Mouse (Mus musculus) forebrain, postnatal 0 days (tissue): ENCODE data around the gene Mapkapk2. TPM values are rescaled to one million over a fixed set of nuclear protein-coding genes. Genes with fewer than 3 reads are reported as not detected.

Experiments
- ATAC-seq: fragments of 200-750 bp; cut with Nextera tagmentation; 2 replicates; pipeline ENCODE4 v1.8.0; 2017; ENCODE audit warnings: mild to moderate bottlenecking, moderate library complexity
- DNase-seq: peaks from one replicate; pipeline ENCODE4 v3.0.0-alpha.2; 2015
- H3K27ac ChIP-seq: fragments of 300-500 bp; sonication (generic); 2 replicates; pipeline ENCODE4 v1.5.1; 2014; ENCODE audit warnings: low read depth, mild to moderate bottlenecking, antibody characterized with exemption, low read length, moderate library complexity, mixed read lengths
- H3K27me3 ChIP-seq: fragments of 300-500 bp; sonication (generic); 2 replicates; pipeline ENCODE4 v1.6.1; 2014; ENCODE audit warnings: mild to moderate bottlenecking, low read length, mixed read lengths; ENCODE audit not compliant: insufficient read depth
- H3K36me3 ChIP-seq: fragments of 300-500 bp; sonication (generic); 2 replicates; pipeline ENCODE4 v1.6.1; 2014; ENCODE audit warnings: mild to moderate bottlenecking, moderate library complexity; ENCODE audit not compliant: insufficient read depth
- H3K4me1 ChIP-seq: fragments of 300-500 bp; sonication (generic); 2 replicates; pipeline ENCODE4 v1.6.1; 2014; ENCODE audit warnings: antibody characterized with exemption; ENCODE audit not compliant: insufficient read depth
- H3K4me2 ChIP-seq: fragments of 300-500 bp; sonication (generic); 2 replicates; pipeline ENCODE4 v1.6.1; 2014; ENCODE audit warnings: low read depth, mild to moderate bottlenecking, moderate library complexity
- H3K4me3 ChIP-seq: fragments of 300-500 bp; sonication (generic); 2 replicates; pipeline ENCODE4 v1.5.1; 2014; ENCODE audit warnings: low read depth, low read length, mixed read lengths
- H3K9ac ChIP-seq: fragments of 300-500 bp; sonication (generic); 2 replicates; pipeline ENCODE4 v1.6.1; 2014; ENCODE audit warnings: mild to moderate bottlenecking
- H3K9me3 ChIP-seq: fragments of 300-500 bp; sonication (generic); 2 replicates; pipeline ENCODE4 v1.6.1; 2016; ENCODE audit warnings: low read length
- CTCF ChIP-seq: sonication (generic); IDR thresholded peaks from 2 replicates; pipeline ENCODE4 v1.5.1; 2016; ENCODE audit warnings: antibody characterized with exemption, control low read depth, low read depth
- WGBS: fragments of 180-500 bp; shearing (Covaris S2); extraction: QIAGEN DNeasy Blood & Tissue Kit; methylation state at CpG from one replicate; pipeline ENCODE4 v1.1.7; 2014; 5-methylcytosine and 5-hydroxymethylcytosine counted together
- polyA plus RNA-seq: library from polyadenylated mRNA; unstranded; fragments of >200 nt; fragmentation: Nextera tagmentation; extraction: Ambion mirVana; gene quantifications from 2 replicates; pipeline ENCODE4 v1.2.1, GENCODE M21; 2015
- total RNA-seq: library from RNA; depleted of rRNA; stranded (reverse); fragments of >200 nt; gene quantifications from 2 replicates; pipeline ENCODE4 v1.2.3, GENCODE M21; 2014; rRNA removed

Gene Mapkapk2
- total and polyA plus RNA-seq, 2 experiments from 2014 or later: 18.3 to 57.3 TPM

- ATAC-seq (no peak), DNase-seq (no peak)
- no peaks in the 10 kb centered on the region for H3K36me3 ChIP-seq
- H3K4me2 ChIP-seq: no peak overlapping the region
- no peaks in the 10 kb centered on the region for H3K4me1 ChIP-seq
- H3K27ac ChIP-seq: no peak overlapping the region
- 61% methylated on average over 8 of the region's 8 CpGs for WGBS
- H3K9ac ChIP-seq: no peak overlapping the region
- TF ChIP-seq CTCF: no peak
- no peaks in the 10 kb centered on the region for H3K9me3 ChIP-seq
- no peak overlapping the region for H3K4me3 ChIP-seq
- H3K27me3 ChIP-seq: no peaks in the 10 kb centered on the region
Measured at GRCm38 (mm10) chr1:131012494-131012893, 85.1 kb downstream of the Mapkapk2 start.

DNA sequence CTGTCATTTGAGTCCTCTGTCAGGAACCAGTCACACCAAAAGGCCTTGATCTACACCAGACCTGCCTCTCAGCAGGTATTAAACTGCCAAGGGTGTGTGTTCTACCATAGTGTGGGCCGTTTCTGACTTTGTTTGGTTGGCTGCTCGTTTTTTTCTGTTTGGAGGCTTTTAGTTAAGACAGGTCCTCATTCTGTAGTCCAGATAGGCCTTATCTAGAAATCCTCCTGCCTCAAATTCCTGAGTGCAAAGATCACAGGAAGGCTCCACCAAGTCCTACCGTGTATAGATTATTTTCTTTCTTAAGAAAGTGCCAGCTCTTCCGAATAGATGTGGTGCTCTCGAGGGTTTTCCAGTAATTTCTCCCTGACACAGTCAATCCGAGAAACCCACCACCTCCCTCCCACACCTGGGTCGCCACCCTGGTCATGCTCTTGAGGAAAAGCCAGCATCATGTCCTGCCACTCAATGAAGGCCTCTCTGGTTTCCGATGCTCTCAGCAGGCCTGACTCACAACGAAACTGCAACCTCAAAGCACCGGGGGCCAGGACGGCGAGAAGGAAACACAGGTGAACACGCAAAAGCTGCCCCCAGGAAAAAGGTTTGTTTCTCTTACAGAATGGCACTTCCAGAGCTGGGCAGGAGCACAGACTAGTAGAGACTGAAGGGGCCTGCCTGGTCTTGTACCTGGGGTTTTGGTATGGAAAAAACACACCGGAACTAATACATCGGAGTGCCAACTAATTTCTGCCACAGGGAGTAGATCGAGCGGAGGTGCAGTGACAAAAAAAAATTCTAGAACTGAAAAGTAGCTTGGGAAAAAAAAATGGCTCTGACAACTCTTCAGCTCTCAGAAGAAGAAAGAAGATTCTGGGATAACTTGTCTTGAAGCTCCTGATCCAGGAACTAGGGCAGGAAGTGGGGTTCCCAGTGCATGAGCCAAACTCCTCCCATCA lies 87.1 kb downstream of the Mapkapk2 start:
- no peak for DNase-seq

DNA sequence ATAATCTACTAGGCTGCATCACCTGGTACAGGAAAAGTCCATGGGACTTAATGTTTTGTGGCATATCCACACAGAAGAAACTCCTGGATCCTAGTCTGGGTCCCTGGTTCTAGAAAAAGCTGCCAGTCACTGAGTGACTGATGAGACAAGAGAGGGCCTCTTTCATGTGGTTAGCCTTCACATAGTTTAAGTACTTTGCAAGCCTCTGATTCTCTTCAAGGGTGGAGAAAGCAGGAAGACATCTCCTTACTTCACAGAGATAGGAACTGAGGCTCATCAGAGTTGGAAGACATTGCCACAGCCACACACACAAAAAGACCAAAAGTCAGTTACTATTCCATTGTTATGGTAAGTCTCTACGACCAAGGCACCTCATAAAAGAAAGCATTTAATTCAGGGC lies 91.6 kb downstream of the Mapkapk2 start:
- DNase-seq: no peak
- Histone ChIP-seq H3K4me2 (no peak overlapping the region), H3K9me3 (no peaks in the 10 kb centered on the region; the same call in 1 of the 2 replicates), H3K36me3 (no peaks in the 10 kb centered on the region), H3K27me3 (no peaks in the 10 kb centered on the region), H3K9ac (no peak overlapping the region), H3K27ac (no peak overlapping the region), H3K4me3 (no peak overlapping the region), H3K4me1 (no peaks in the 10 kb centered on the region)
- WGBS: 58% methylated on average over 1 of the region's 1 CpGs
- no peak for TF ChIP-seq CTCF
- no peak for ATAC-seq

More for the DNA sequence above, 87.1 kb downstream of the Mapkapk2 start:
- Histone ChIP-seq H3K4me1 (no peaks in the 10 kb centered on the region), H3K36me3 (no peaks in the 10 kb centered on the region), H3K27ac (no peak overlapping the region), H3K9me3 (no peaks in the 10 kb centered on the region; the same call in 1 of the 2 replicates), H3K4me3 (no peak overlapping the region), H3K4me2 (no peak overlapping the region), H3K9ac (no peak overlapping the region), H3K27me3 (no peaks in the 10 kb centered on the region)
- TF ChIP-seq CTCF: no peak
- WGBS: 89% methylated on average over 17 of the region's 17 CpGs
- no peak for ATAC-seq

Other genes with a start within 250 kb of the Mapkapk2 start
- not detected in 2 replicates for gene Fcmr, start 232.2 kb downstream of the Mapkapk2 start, total RNA-seq
- 1.1 and 1.8 TPM in 2 replicates for gene Fcmr, start 232.2 kb downstream of the Mapkapk2 start, polyA plus RNA-seq
- gene Il24, start 210.4 kb downstream of the Mapkapk2 start, total RNA-seq: not detected in 2 replicates
- gene Il24, start 210.4 kb downstream of the Mapkapk2 start, polyA plus RNA-seq: 0.14 TPM in 1 of 2 replicates, not detected in the other
- not detected in 2 replicates for gene Il20, start 186.4 kb downstream of the Mapkapk2 start, total RNA-seq
- gene Il20, start 186.4 kb downstream of the Mapkapk2 start, polyA plus RNA-seq: not detected in 2 replicates
- gene Il19, start 157.7 kb downstream of the Mapkapk2 start, total RNA-seq: not detected in 2 replicates
- not detected in 2 replicates for gene Il19, start 157.7 kb downstream of the Mapkapk2 start, polyA plus RNA-seq
- gene Il10, start 78.0 kb downstream of the Mapkapk2 start, total RNA-seq: 0.15 TPM in 1 of 2 replicates, not detected in the other
- not detected in 2 replicates for gene Il10, start 78.0 kb downstream of the Mapkapk2 start, polyA plus RNA-seq
- 14.3 and 16.9 TPM in 2 replicates for gene Dyrk3, start 40.5 kb upstream of the Mapkapk2 start, total RNA-seq
- 17.7 and 19.1 TPM in 2 replicates for gene Dyrk3, start 40.5 kb upstream of the Mapkapk2 start, polyA plus RNA-seq
- 38.5 and 41.6 TPM in 2 replicates for gene Eif2d, start 55.4 kb upstream of the Mapkapk2 start, total RNA-seq
- 49.3 and 49.8 TPM in 2 replicates for gene Eif2d, start 55.4 kb upstream of the Mapkapk2 start, polyA plus RNA-seq
- gene Rassf5, start 147.4 kb upstream of the Mapkapk2 start, total RNA-seq: 2.2 and 6.7 TPM in 2 replicates
- gene Rassf5, start 147.4 kb upstream of the Mapkapk2 start, polyA plus RNA-seq: 1.6 and 2.7 TPM in 2 replicates
- 1.9 and 2.6 TPM in 2 replicates for gene Ikbke, start 181.8 kb upstream of the Mapkapk2 start, total RNA-seq
- gene Ikbke, start 181.8 kb upstream of the Mapkapk2 start, polyA plus RNA-seq: 0.65 and 0.73 TPM in 2 replicates